Mouse (Mus musculus): Measurements from ENCODE around the gene Hoxa2.

DNA sequence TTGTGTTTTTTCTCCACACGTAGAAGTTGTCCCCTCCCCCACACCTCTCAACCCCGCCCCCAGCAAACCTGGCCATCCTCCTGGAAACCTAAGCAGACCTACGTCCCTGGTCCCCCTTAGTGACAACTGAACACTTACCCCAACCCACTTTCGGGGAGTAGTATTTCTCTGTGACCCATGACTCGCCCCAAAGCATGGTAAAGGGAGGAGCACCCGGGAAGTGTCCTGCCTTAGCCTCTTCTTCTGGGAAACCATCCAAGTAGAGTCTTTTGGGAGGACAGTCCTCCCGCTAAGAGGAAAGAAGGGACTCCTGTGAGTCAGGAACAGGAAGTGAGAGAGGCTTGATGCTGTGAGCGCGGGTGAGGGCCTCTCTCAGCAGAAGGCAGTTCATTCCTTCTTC is 4.7 kb downstream of the Hoxa2 start:
- TF ChIP-seq CTCF (IDR thresholded peaks at IDR 0.05; ENCODE audit: low read depth, low read length): no peak
- no peak for TF ChIP-seq GATA1 (IDR thresholded peaks at IDR 0.05; ENCODE audit: borderline replicate concordance, low read length)

Measured in G1E (cell line).